Mouse (Mus musculus): ENCODE data around the gene Zbtb20.

Gene Zbtb20

GRCm38 (mm10) chr16:43172139-43172538 is 296.5 kb downstream of the Zbtb20 start:
- in situ Hi-C loops (cut with MboI; ENCODE audit: unreplicated experiment in 2 of 2) = loop anchor here in 1 of 2 experiments (25.0 kb wide), 1 partner anchor 885 kb away; no protein-coding TSS in a partner anchor

GRCm38 (mm10) chr16:43172912-43173311 is 297.2 kb downstream of the Zbtb20 start:
- in situ Hi-C loops (cut with MboI; ENCODE audit: unreplicated experiment in 2 of 2) = loop anchor here in 1 of 2 experiments (25.0 kb wide), 1 partner anchor 886 kb away; no protein-coding TSS in a partner anchor

- in situ Hi-C loops (cut with MboI; ENCODE audit: unreplicated experiment in 2 of 2) = loop anchor here in 1 of 2 experiments (25.0 kb wide), 1 partner anchor 888 kb away; no protein-coding TSS in a partner anchor
Measured at GRCm38 (mm10) chr16:43174815-43175214, 299.1 kb downstream of the Zbtb20 start.

GRCm38 (mm10) chr16:43181038-43181437 is 305.4 kb downstream of the Zbtb20 start:
- in situ Hi-C loops (cut with MboI; ENCODE audit: unreplicated experiment in 2 of 2) = no loop called here

- in situ Hi-C loops (cut with MboI; ENCODE audit: unreplicated experiment in 2 of 2) = no loop called here
Measured at GRCm38 (mm10) chr16:43190390-43190789, 314.7 kb downstream of the Zbtb20 start.

- in situ Hi-C loops (cut with MboI; ENCODE audit: unreplicated experiment in 2 of 2) = no loop called here
Measured at GRCm38 (mm10) chr16:43191060-43191850, 315.6 kb downstream of the Zbtb20 start.

- in situ Hi-C loops (cut with MboI; ENCODE audit: unreplicated experiment in 2 of 2) = no loop called here
Measured at GRCm38 (mm10) chr16:43193631-43194239, 318.1 kb downstream of the Zbtb20 start.

GRCm38 (mm10) chr16:43217336-43218006 is 341.8 kb downstream of the Zbtb20 start:
- in situ Hi-C loops (cut with MboI; ENCODE audit: unreplicated experiment in 2 of 2) = no loop called here

GRCm38 (mm10) chr16:43219367-43219766 is 343.7 kb downstream of the Zbtb20 start:
- in situ Hi-C loops (cut with MboI; ENCODE audit: unreplicated experiment in 2 of 2) = no loop called here

- in situ Hi-C loops (cut with MboI; ENCODE audit: unreplicated experiment in 2 of 2) = no loop called here
Measured at GRCm38 (mm10) chr16:43221313-43221712, 345.6 kb downstream of the Zbtb20 start.

- in situ Hi-C loops (cut with MboI; ENCODE audit: unreplicated experiment in 2 of 2) = no loop called here
Measured at GRCm38 (mm10) chr16:43230253-43230652, 354.6 kb downstream of the Zbtb20 start.

- in situ Hi-C loops (cut with MboI; ENCODE audit: unreplicated experiment in 2 of 2) = no loop called here
Measured at GRCm38 (mm10) chr16:43234249-43234648, 358.6 kb downstream of the Zbtb20 start.

- in situ Hi-C loops (cut with MboI; ENCODE audit: unreplicated experiment in 2 of 2) = no loop called here
Measured at GRCm38 (mm10) chr16:43235317-43235716, 359.6 kb downstream of the Zbtb20 start.

GRCm38 (mm10) chr16:43235721-43236159 is 360.1 kb downstream of the Zbtb20 start:
- in situ Hi-C loops (cut with MboI; ENCODE audit: unreplicated experiment in 2 of 2) = no loop called here

- in situ Hi-C loops (cut with MboI; ENCODE audit: unreplicated experiment in 2 of 2) = no loop called here
Measured at GRCm38 (mm10) chr16:43237551-43237950, 361.9 kb downstream of the Zbtb20 start.

GRCm38 (mm10) chr16:43247026-43247425 is 371.3 kb downstream of the Zbtb20 start:
- in situ Hi-C loops (cut with MboI; ENCODE audit: unreplicated experiment in 2 of 2) = no loop called here

- in situ Hi-C loops (cut with MboI; ENCODE audit: unreplicated experiment in 2 of 2) = no loop called here
Measured at GRCm38 (mm10) chr16:43253077-43253476, 377.4 kb downstream of the Zbtb20 start.

- in situ Hi-C loops (cut with MboI; ENCODE audit: unreplicated experiment in 2 of 2) = no loop called here
Measured at GRCm38 (mm10) chr16:43253746-43254145, 378.1 kb downstream of the Zbtb20 start.

GRCm38 (mm10) chr16:43256191-43256899 is 380.7 kb downstream of the Zbtb20 start:
- in situ Hi-C loops (cut with MboI; ENCODE audit: unreplicated experiment in 2 of 2) = no loop called here

- in situ Hi-C loops (cut with MboI; ENCODE audit: unreplicated experiment in 2 of 2) = no loop called here
Measured at GRCm38 (mm10) chr16:43256900-43257281, 381.2 kb downstream of the Zbtb20 start.

GRCm38 (mm10) chr16:43259466-43259865 is 383.8 kb downstream of the Zbtb20 start:
- in situ Hi-C loops (cut with MboI; ENCODE audit: unreplicated experiment in 2 of 2) = no loop called here
